Mouse (Mus musculus): ENCODE data around the gene Ddx55. TPM values are rescaled to one million over a fixed set of nuclear protein-coding genes. Genes with fewer than 3 reads are reported as not detected.
A peak's percentile ranks its signal among the peaks of the same experiment; 100 is the strongest.

The Ddx55 gene
- 12.0 and 16.3 TPM in 2 replicates for total RNA-seq (2021)
- long read RNA-seq, experiment 1, transcript Ddx55-201 (14 exons, 2,799 nt): major isoform, 11 of 15 reads
- long read RNA-seq, experiment 1, partial matches to known transcripts: 2 of 15 reads
- long read RNA-seq, experiment 1, other reads (novel, unspliced or antisense): 2 of 15 reads
- long read RNA-seq, experiment 2, transcript Ddx55-201 (14 exons, 2,799 nt): major isoform, 11 of 16 reads
- long read RNA-seq, experiment 2, partial matches to known transcripts: 2 of 16 reads
- long read RNA-seq, experiment 2, other reads (novel, unspliced or antisense): 3 of 16 reads

GRCm38 (mm10) chr5:124552558-124553307 lies at the start of gene Ddx55:
Ddx55 (plus strand) TSS chr5:124552864.
- peak; percentile 95 for DNase-seq

GRCm38 (mm10) chr5:124503742-124504141 lies 48.9 kb upstream of the Ddx55 start:
- DNase-seq: no peak

- no peak for DNase-seq
Observed at GRCm38 (mm10) chr5:124505235-124505634, 47.4 kb upstream of the Ddx55 start.

GRCm38 (mm10) chr5:124506731-124507359 lies 45.8 kb upstream of the Ddx55 start:
- peak; percentile 33 for DNase-seq

- no peak for DNase-seq
Observed at GRCm38 (mm10) chr5:124509200-124509599, 43.5 kb upstream of the Ddx55 start.

GRCm38 (mm10) chr5:124509742-124510237 lies 42.9 kb upstream of the Ddx55 start:
- DNase-seq: no peak

GRCm38 (mm10) chr5:124510536-124511050 lies 42.1 kb upstream of the Ddx55 start:
- DNase-seq: no peak

- DNase-seq: no peak
Observed at GRCm38 (mm10) chr5:124515789-124516188, 36.9 kb upstream of the Ddx55 start.

- no peak for DNase-seq
Observed at GRCm38 (mm10) chr5:124518648-124519047, 34.0 kb upstream of the Ddx55 start.

- DNase-seq: no peak
Observed at GRCm38 (mm10) chr5:124521588-124521987, 31.1 kb upstream of the Ddx55 start.

GRCm38 (mm10) chr5:124523032-124523431 lies 29.6 kb upstream of the Ddx55 start:
- DNase-seq: no peak

- DNase-seq: no peak
Observed at GRCm38 (mm10) chr5:124524943-124525342, 27.7 kb upstream of the Ddx55 start.

GRCm38 (mm10) chr5:124528351-124528750 lies 24.3 kb upstream of the Ddx55 start:
- no peak for DNase-seq

- peak; percentile 22 for DNase-seq
Observed at GRCm38 (mm10) chr5:124528791-124529190, 23.9 kb upstream of the Ddx55 start.

GRCm38 (mm10) chr5:124529191-124529651 lies 23.4 kb upstream of the Ddx55 start:
- DNase-seq: peak; percentile 42

- no peak for DNase-seq
Observed at GRCm38 (mm10) chr5:124529697-124530096, 23.0 kb upstream of the Ddx55 start.

- peak; percentile 91 for DNase-seq
Observed at GRCm38 (mm10) chr5:124530655-124531582, 21.7 kb upstream of the Ddx55 start, which contains the start of gene Rilpl1. Rilpl1 (minus strand) TSS chr5:124531391.

GRCm38 (mm10) chr5:124531583-124531930 lies 21.1 kb upstream of the Ddx55 start:
- DNase-seq: no peak

GRCm38 (mm10) chr5:124532451-124532850 lies 20.2 kb upstream of the Ddx55 start:
- peak; percentile 47 for DNase-seq

- DNase-seq: no peak
Observed at GRCm38 (mm10) chr5:124535016-124535415, 17.6 kb upstream of the Ddx55 start.

GRCm38 (mm10) chr5:124536776-124537175 lies 15.9 kb upstream of the Ddx55 start:
- peak; percentile 69 for DNase-seq

Measured in adrenal gland, postnatal 14 days (tissue).